Mouse (Mus musculus): ENCODE measurements around the gene Fam117a. TPM values are rescaled to one million over a fixed set of nuclear protein-coding genes. Genes with fewer than 3 reads are reported as not detected.

Gene Fam117a
- polyA plus RNA-seq, 1 experiment from 2014 or later: 10.5 TPM

DNA sequence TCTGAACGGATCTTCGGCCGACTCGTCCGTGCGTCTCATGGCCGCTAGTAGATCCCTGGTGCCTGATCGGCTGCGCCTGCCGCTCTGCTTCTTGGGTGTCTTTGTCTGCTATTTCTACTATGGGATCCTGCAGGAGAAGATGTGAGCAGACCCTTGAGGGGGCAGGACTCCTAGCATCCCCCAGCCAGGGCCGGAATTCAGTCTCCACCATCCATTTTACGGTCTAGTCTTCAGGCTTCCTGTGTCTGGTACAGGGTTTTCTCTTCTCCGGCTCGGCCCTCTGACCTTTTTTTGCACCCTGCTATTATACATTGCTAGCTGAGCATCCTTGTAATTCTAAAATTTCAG is 48.1 kb downstream of the Fam117a start:
- Histone ChIP-seq H3K27ac (peak overlapping the region; percentile 88), H3K4me1 (peaks cover 14% of the 10 kb centered on the region)
- WGBS: 0% methylated on average over 14 of the region's 14 CpGs

GRCm38 (mm10) chr11:95387354-95387753 is 50.5 kb downstream of the Fam117a start:
- Histone ChIP-seq H3K27me3 (no peaks in the 10 kb centered on the region), H3K4me2 (no peak overlapping the region), H3K27ac (no peak overlapping the region), H3K9ac (no peak overlapping the region), H3K9me3 (replicated peaks) (no peaks in the 10 kb centered on the region), H3K4me3 (replicated peaks) (no peak overlapping the region), H3K36me3 (peaks cover 63% of the 10 kb centered on the region), H3K4me1 (peaks cover 14% of the 10 kb centered on the region)
- no peak for ATAC-seq (replicated peaks; ENCODE audit: low FRiP score)
- WGBS: 86% methylated on average over 7 of the region's 7 CpGs

More for the DNA sequence above, 48.1 kb downstream of the Fam117a start:
- no peaks in the 10 kb centered on the region for H3K27me3 ChIP-seq
- no peaks in the 10 kb centered on the region for H3K9me3 ChIP-seq (replicated peaks)
- H3K4me3 ChIP-seq (replicated peaks): peak overlapping the region; percentile 72
- 0 out of 2 replicates have a peak, but pooled peaks have one; percentile 7 for ATAC-seq (replicated peaks; ENCODE audit: low FRiP score)
- peak overlapping the region; percentile 61 for H3K4me2 ChIP-seq
- H3K9ac ChIP-seq: peak overlapping the region; percentile 75
- H3K36me3 ChIP-seq: peaks cover 59% of the 10 kb centered on the region

DNA sequence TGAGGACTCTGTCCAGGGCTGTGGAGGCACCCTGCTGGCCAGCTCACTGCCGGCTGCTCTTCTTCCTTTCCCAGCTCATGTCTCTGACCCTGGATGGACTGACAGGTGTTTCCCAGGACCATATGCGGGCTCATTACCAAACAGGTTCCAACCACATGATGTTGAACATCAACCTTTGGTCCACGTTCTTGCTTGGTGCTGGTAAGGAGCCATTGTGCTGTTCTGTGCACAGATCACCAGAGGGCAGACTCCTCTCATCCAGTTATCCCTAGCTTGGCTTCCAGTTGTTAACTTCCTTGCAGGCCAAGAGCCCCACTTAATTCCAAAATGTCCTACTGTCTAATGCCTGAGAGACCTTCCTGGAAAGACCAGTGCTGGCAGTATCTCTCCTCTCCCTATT is 52.2 kb downstream of the Fam117a start:
- Histone ChIP-seq H3K36me3 (peaks cover 64% of the 10 kb centered on the region), H3K9ac (no peak overlapping the region), H3K27ac (no peak overlapping the region), H3K27me3 (no peaks in the 10 kb centered on the region), H3K9me3 (replicated peaks) (no peaks in the 10 kb centered on the region), H3K4me3 (replicated peaks) (no peak overlapping the region), H3K4me1 (peaks cover 14% of the 10 kb centered on the region), H3K4me2 (no peak overlapping the region)
- 72% methylated on average over 3 of the region's 3 CpGs for WGBS
- no peak for ATAC-seq (replicated peaks; ENCODE audit: low FRiP score)

DNA sequence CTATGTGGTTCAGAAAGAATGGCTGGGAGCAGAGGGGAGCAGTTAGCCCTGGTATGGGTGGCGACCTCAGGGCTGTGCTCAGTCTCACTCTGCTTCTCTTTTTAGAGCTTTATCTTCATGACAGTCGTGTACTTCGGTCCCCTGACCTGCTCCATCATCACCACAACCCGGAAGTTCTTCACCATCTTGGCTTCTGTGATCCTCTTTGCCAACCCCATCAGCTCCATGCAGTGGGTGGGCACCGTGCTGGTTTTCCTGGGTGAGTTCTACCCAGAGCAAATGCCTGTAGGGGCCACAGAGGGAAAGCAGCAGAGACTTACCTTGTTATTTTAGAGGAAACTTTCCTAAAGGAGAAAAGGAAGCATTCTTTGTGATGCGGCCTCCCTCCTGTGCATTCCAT is 53.6 kb downstream of the Fam117a start:
- Histone ChIP-seq H3K9me3 (replicated peaks) (no peaks in the 10 kb centered on the region), H3K36me3 (peaks cover 64% of the 10 kb centered on the region), H3K27ac (no peak overlapping the region), H3K9ac (no peak overlapping the region), H3K4me1 (peaks cover 10% of the 10 kb centered on the region), H3K4me2 (no peak overlapping the region), H3K4me3 (replicated peaks) (no peak overlapping the region), H3K27me3 (no peaks in the 10 kb centered on the region)
- ATAC-seq (replicated peaks; ENCODE audit: low FRiP score): no peak
- 94% methylated on average over 6 of the region's 6 CpGs for WGBS

DNA sequence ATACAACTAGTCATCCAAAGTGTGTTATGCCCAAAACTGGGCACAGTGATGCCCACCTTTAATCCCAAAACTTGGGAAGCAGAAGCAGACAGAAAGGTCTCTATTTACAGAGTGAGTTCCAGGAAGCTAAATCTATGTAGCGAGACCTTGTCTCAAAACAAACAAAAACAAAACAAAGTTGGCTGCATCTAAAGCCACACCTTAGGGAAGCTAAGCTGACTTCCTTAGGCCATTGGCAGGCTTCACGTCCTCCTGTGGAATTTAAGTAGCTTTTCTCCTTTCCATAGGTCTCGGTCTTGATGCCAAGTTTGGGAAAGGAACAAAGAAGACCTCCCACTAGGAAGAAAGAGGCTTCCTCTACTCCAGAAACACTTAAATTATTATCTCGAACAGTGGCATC is 54.4 kb downstream of the Fam117a start:
- Histone ChIP-seq H3K27me3 (no peaks in the 10 kb centered on the region), H3K27ac (no peak overlapping the region), H3K36me3 (peaks cover 63% of the 10 kb centered on the region), H3K4me2 (no peak overlapping the region), H3K9ac (no peak overlapping the region), H3K4me3 (replicated peaks) (no peak overlapping the region), H3K4me1 (peaks cover 2% of the 10 kb centered on the region), H3K9me3 (replicated peaks) (no peaks in the 10 kb centered on the region)
- 88% methylated on average over 4 of the region's 4 CpGs for WGBS
- no peak for ATAC-seq (replicated peaks; ENCODE audit: low FRiP score)

- Histone ChIP-seq H3K27ac (no peak overlapping the region), H3K9ac (no peak overlapping the region), H3K27me3 (no peaks in the 10 kb centered on the region), H3K4me3 (replicated peaks) (no peak overlapping the region), H3K36me3 (peaks cover 58% of the 10 kb centered on the region), H3K4me1 (no peaks in the 10 kb centered on the region), H3K4me2 (no peak overlapping the region), H3K9me3 (replicated peaks) (no peaks in the 10 kb centered on the region)
- no peak for ATAC-seq (replicated peaks; ENCODE audit: low FRiP score)
- 77% methylated on average over 5 of the region's 5 CpGs for WGBS
These were observed 54.9 kb downstream of the Fam117a start for GRCm38 (mm10) chr11:95391743-95392142.

DNA sequence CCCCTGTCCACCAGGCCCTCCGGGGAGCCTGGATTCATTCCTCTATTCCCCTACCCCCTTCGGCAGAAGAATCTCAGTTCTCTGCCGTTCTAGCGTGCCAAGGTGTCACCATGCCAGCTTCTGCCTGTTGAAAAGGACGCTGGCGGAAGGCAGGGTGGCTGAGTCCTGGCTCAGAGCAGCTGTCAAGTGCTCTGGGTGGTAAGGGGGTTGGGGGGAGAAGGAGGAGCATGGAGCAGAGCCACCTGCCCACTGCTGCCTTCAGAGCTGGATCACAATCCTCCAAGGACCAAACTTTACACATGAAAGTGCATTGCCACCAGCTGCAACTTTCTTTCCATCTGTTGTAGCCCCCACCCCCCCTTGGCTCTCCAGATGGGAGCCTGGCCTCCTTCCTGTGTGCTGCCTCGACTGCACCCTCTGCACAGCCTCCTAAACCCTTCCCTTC is 55.4 kb downstream of the Fam117a start:
- Histone ChIP-seq H3K27me3 (no peaks in the 10 kb centered on the region), H3K9me3 (replicated peaks) (no peaks in the 10 kb centered on the region), H3K4me2 (no peak overlapping the region), H3K9ac (no peak overlapping the region), H3K36me3 (peaks cover 53% of the 10 kb centered on the region), H3K4me3 (replicated peaks) (no peak overlapping the region), H3K4me1 (no peaks in the 10 kb centered on the region), H3K27ac (no peak overlapping the region)
- no peak for ATAC-seq (replicated peaks; ENCODE audit: low FRiP score)
- WGBS: 62% methylated on average over 7 of the region's 7 CpGs

- Histone ChIP-seq H3K9ac (no peak overlapping the region), H3K36me3 (peaks cover 46% of the 10 kb centered on the region), H3K9me3 (replicated peaks) (no peaks in the 10 kb centered on the region), H3K4me3 (replicated peaks) (no peak overlapping the region), H3K4me2 (no peak overlapping the region), H3K4me1 (peaks cover under 1% of the 10 kb centered on the region; the same call in 1 of the 2 replicates), H3K27me3 (no peaks in the 10 kb centered on the region), H3K27ac (no peak overlapping the region)
- 73% methylated on average over 11 of the region's 11 CpGs for WGBS
- no peak for ATAC-seq (replicated peaks; ENCODE audit: low FRiP score)
These were observed 56.1 kb downstream of the Fam117a start for GRCm38 (mm10) chr11:95392708-95393499.

- no peak overlapping the region for H3K4me2 ChIP-seq
- H3K36me3 ChIP-seq: peaks cover 41% of the 10 kb centered on the region
- H3K4me1 ChIP-seq: peaks cover 3% of the 10 kb centered on the region; the same call in 1 of the 2 replicates
- no peak overlapping the region for H3K4me3 ChIP-seq (replicated peaks)
- ATAC-seq (replicated peaks; ENCODE audit: low FRiP score): no peak
- H3K9ac ChIP-seq: no peak overlapping the region
- 18% methylated on average over 5 of the region's 5 CpGs for WGBS
- no peaks in the 10 kb centered on the region for H3K27me3 ChIP-seq
- H3K27ac ChIP-seq: no peak overlapping the region
- H3K9me3 ChIP-seq (replicated peaks): no peaks in the 10 kb centered on the region
These were observed 56.6 kb downstream of the Fam117a start for GRCm38 (mm10) chr11:95393500-95393816.

DNA sequence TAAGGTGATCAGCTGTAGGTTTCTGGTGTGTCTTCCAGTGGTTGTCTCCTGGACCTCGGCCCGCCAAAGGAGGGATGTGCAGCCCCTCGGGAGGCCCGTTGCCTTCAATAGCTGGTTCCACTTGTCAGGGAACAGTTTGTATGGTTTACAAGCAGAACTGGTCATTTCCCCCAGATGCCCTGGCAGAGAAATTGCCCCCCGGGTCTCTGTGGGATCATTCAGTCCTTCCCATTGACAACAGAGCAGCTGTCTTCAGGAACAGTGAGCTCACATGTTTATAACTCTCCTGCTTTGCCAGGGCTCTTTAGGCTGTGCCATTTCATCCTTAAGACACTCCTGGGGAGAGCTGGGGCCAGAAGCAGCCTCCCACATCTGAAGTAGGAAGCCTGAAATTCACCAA is 57.3 kb downstream of the Fam117a start:
- peaks cover 34% of the 10 kb centered on the region for H3K36me3 ChIP-seq
- H3K27me3 ChIP-seq: no peaks in the 10 kb centered on the region
- no peak overlapping the region for H3K4me2 ChIP-seq
- H3K4me1 ChIP-seq: peaks cover 3% of the 10 kb centered on the region; the same call in 1 of the 2 replicates
- H3K9me3 ChIP-seq (replicated peaks): no peaks in the 10 kb centered on the region
- 22% methylated on average over 5 of the region's 5 CpGs for WGBS
- no peak overlapping the region for H3K4me3 ChIP-seq (replicated peaks)
- H3K9ac ChIP-seq: no peak overlapping the region
- no peak overlapping the region for H3K27ac ChIP-seq
- ATAC-seq (replicated peaks; ENCODE audit: low FRiP score): no peak

DNA sequence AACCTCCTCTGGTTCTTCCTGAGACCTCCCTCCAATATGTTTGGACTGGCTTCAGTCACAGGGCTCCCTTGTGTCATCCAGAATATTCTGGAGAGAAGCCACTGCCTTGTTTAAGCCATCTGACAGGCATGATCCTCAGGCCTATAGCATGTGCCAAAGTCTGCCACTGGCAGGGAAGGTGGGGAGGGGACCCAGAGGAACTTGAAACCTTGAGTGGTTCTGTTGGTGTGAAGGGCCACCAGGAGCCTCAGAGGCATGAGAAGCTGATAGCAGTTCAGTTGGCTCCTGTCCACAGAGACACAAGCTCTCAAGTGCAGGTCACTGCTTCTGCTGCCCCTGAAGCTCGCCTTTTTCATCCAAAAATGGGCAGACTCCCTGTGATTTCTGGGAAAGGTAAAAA is 59.7 kb downstream of the Fam117a start:
- ATAC-seq (replicated peaks; ENCODE audit: low FRiP score): no peak
- 76% methylated on average over 1 of the region's 1 CpGs for WGBS
- Histone ChIP-seq H3K27me3 (peaks cover 7% of the 10 kb centered on the region; the same call in 1 of the 2 replicates), H3K9ac (no peak overlapping the region), H3K4me1 (peaks cover 3% of the 10 kb centered on the region; the same call in 1 of the 2 replicates), H3K4me3 (replicated peaks) (no peak overlapping the region), H3K4me2 (no peak overlapping the region), H3K9me3 (replicated peaks) (no peaks in the 10 kb centered on the region), H3K27ac (no peak overlapping the region), H3K36me3 (peaks cover 10% of the 10 kb centered on the region)

DNA sequence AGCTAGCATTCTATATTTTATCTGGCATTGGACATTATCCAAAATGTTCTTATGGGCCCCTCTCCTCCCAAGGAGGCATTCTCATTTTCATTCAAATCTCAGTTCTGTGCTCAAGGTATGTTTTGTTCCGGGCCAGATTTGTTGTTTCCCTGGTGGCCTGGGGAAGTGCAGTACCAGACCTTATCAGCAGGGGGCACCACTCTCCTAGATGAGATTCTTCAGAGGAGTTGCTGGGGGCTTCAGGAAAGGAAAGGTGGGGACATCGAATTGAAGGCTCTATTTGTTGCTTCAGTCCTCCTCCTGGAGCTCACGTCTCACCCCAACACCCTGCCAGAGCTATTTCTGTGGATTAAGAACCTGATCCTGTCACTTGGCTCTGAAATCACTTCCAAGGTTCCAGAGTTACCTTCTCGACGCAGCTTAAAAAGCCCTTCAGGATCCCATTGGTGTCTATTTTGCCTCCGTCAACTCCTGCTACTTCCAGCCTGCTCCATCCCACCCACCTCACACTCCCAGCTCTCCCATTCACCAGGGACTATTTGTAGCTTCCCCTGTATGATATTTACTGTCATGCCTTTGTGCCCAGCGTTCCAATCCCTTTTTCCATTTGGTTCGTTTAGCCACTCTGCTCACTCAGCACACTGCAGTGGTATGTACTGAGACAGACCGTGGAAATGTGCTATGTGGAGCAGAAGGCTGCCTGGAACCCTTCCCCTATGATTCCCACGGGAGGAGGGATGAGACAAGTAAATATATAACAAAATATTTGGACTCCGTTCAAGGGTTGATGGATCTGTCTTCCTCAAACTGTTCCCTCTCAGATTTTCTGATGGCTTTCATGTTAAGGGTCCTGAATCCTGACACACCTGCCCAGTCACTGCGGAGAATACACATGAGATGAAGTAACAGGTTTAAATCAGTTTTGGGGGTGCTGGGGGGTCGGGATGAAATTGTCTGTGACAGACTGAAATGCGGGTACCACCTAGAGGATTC is 61.3 kb downstream of the Fam117a start:
- Histone ChIP-seq H3K27me3 (peaks cover 7% of the 10 kb centered on the region; the same call in 1 of the 2 replicates), H3K9me3 (replicated peaks) (no peaks in the 10 kb centered on the region), H3K36me3 (no peaks in the 10 kb centered on the region), H3K4me3 (replicated peaks) (no peak overlapping the region), H3K27ac (no peak overlapping the region), H3K4me2 (no peak overlapping the region; the same call in 1 of the 2 replicates), H3K9ac (no peak overlapping the region), H3K4me1 (peaks cover 15% of the 10 kb centered on the region)
- no peak for ATAC-seq (replicated peaks; ENCODE audit: low FRiP score)
- 59% methylated on average over 14 of the region's 14 CpGs for whole genome bisulfite sequencing

Measured in kidney, embryonic 15.5 days (tissue).